Mouse (Mus musculus): Measurements from ENCODE around the gene Adgra3.

DNA sequence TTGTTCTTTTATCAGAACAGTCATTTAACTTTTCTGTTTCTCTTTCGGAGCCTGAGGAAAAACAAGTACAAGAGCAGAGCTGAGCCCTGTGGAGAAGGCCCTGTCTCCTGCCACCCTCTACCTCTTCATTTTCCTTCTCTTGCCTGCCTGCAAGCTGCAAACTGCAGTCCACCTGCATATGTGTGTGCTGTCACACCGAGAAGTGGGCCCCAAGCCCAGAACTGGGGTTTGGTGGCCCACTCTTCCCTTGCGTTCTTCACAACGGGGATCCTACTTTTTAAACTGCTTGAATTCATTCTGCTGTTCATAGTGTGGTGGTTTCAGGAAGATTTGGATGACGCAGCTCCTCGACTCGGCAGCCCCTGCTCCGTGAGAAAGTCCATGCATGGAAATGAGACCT, 9.3 kb downstream of the Adgra3 start:
- TF ChIP-seq CTCF (IDR thresholded peaks at IDR 0.05) (no peak), EP300 (IDR thresholded peaks at IDR 0.05) (no peak)

Data from lung, postnatal 0 days (tissue).